Mouse (Mus musculus) layer of hippocampus, adult 11-12 months (tissue): ENCODE measurements at regions not wholly inside any gene's neighbourhood (a gene's known extent, or its start where the extent isn't known, plus 50 kb on each side); places are given as distances from the start of the nearest gene placed in this dataset.

Experiments used
- DNase-seq: peaks from one replicate; pipeline ENCODE4 v3.0.0; 2022; ENCODE audit warnings: low spot score

- DNase-seq = no peak
Observed at GRCm38 (mm10) chr4:154726636-154727045, 59.0 kb upstream of the Actrt2 start.

DNA sequence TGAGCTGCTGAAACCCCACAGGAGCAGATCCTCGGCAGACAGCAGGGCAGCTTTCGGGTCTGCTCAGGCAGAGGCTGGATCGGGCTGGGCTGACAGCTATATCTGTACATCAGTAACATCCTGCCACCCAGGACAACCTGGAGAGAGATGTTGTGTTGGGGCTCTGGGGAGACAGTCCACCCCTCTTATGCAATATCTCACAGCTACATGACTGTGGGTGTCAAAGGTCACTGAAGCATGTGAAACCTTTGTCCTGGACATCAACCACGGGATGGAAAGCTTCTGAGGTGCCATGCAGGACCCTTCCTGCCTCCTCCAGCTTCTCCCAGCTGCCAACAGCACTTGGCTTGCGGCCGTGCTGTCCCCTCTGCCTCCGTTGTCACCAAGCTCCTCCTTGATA, 60.3 kb upstream of the Actrt2 start:
- no peak for DNase-seq

DNA sequence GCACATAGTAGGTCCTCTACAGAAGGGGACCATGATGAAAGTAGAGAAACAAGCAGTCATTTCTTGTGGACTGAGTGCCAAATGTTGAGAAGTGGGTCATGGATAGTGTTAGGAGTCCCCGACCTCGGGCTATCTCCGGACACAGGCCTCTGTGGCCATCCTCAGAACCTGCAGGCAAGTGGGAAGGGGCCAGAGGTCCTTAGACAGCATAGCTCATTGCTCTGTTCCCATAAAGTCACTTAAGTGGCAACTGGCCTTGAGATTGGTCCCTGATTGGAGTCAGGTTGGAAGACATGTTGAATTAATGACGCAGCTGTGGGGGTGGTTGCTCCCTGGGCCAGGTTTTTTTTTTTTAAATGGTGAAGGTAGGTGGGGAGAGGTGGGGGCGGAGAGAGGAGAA, 63.0 kb upstream of the Actrt2 start:
- DNase-seq = no peak

- no peak for DNase-seq
Observed at GRCm38 (mm10) chr4:154731345-154731744, 63.7 kb upstream of the Actrt2 start.

DNA sequence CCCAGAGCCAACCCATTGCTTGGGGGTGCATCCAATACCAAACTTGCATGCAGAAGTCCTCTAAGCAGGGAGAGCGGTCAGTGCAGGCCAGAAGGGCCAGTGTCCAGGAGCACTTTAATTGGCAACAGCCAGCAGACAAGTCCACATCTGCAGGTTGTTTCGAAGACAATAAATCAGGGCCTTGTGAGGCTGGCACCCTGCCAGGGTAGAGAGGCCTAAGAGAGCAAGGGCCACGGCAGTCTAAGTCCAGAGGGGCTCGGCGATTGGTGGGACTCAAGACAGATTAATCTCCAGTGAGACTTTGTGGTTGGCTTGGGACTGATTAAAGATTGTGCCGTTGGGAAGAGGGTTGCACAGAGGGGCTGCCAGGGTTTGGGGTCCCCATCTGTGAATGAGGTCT, 68.4 kb upstream of the Actrt2 start:
- DNase-seq = no peak

DNA sequence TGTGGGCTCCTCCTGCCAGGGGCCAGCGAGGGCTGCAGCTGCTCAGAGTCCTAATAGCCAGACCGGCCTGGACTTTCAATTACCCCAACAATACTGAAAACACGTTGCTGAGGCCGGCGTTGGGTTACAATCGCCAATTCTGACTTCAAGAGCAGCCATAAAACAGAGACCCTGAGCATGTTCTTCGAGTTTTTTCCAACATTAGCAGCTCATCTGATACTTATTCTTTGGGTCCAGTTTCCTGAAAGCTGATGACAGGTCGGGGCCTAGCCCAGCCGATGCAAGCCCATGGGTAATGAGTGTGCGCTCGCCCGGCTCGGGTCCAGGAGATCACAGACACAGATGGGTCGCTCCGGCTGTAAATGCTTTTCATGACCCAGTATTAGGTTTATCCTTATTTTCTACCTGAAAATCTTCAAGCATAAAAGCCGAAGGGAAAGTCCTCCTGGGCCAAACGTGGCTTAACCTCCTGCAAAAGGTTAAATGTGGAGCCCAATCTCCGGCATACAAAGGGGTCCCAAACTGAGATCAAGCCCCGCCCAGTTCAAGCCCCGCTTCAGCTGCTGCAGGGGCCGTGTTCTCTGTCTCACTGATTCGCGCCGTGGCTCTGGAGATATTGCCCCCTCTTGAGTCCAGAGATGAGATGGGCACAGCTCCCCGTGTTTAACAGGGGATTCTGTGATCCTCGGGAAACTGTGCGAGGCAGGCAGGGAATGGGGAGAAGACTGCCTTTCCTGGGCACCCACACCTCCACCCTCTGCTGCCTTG, 73.6 kb upstream of the Actrt2 start:
- no peak for DNase-seq

DNA sequence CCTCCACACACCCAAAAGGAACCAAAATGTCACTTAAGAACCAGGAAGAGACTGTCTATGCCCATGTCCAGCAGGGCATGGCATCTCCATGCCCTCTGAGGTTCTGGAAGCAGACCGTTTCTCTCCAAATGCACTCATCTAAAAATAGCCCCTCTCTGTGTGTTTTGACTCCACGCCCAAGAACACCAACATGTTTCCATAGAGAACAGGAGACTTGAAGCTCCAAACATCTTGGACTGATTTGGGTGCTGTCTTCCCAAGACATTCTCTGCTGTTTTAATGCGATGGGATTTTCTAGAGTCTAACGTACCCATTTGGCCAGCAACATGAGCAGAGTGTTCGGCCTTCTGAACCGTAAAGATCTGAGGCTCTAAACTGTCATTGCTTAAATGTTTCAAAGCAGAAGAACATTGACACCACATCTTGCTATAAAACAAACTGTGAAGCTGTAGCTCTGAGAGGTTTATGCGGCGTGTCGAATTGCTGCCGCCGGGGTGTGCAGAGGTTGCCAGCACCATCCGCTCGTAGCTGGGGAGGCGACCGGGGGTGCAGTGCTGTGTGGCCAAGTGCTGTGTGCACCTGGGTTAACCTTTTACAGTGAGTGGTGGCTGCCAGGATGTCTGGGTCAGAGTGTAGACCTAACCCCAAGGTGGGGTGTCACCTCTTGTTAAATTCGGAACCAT, 78.8 kb upstream of the Actrt2 start:
- no peak for DNase-seq

GRCm38 (mm10) chr4:154747006-154747343, 79.3 kb upstream of the Actrt2 start:
- no peak for DNase-seq

- DNase-seq = peak; percentile 11
Observed at GRCm38 (mm10) chr4:154749160-154749559, 81.5 kb upstream of the Actrt2 start.

- DNase-seq = no peak
Observed at GRCm38 (mm10) chr4:154749996-154750395, 82.3 kb upstream of the Actrt2 start.

DNA sequence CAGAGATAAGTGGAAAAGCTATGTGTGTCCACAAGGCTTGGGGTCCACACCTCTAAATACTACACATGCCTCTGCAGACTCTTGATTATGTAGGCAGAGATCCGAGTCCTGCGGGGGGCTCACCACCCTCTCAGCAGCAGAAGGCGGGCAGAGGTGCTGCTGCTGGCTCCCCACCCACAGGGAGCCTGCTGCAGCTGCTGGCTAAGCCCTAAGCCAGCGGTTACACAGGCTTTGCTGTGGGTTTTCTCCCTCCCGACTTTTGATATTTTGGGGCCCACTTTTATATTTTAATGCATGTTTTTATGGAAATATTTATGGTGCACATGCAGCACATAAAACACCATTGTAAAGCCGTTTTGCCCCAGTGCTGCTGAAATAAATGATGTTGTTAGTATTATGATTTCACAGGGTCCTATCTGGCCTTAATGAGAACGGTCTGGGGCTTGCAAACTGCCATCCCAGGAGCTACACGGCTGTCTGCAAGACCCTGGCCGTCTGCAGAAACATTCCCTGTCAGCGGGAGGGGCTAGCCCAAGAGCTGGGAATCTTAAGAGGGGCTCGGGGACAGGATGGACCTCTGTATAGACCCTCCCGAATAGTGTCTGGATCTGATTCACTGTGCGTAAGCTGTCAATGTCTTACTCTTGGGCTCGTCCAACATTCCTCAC, 82.9 kb upstream of the Actrt2 start:
- no peak for DNase-seq

GRCm38 (mm10) chr4:154754445-154754844, 82.8 kb upstream of the Ttc34 start:
- no peak for DNase-seq

- no peak for DNase-seq
Observed at GRCm38 (mm10) chr4:154756740-154757446, 80.4 kb upstream of the Ttc34 start.

GRCm38 (mm10) chr4:154759881-154760280, 77.4 kb upstream of the Ttc34 start:
- DNase-seq = no peak

DNA sequence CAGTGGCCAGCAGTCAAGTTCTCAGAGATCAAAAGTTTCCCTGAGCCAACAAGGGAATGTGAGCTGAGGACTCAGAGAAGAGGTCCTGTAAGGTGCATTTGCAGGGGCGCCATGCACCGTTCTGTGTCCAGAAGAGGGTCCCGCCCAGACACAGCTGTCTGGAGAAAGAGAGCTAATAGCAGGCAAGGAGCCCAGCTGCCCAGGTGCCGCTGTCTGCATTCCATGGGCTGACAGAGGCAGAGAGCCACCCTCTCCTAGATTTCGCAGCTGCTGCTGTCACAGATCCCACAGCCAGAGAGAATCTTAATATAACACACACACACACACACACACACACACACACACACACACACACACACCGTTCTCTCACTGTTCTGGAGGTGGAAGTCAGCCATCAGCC, 73.0 kb upstream of the Ttc34 start:
- DNase-seq = no peak

DNA sequence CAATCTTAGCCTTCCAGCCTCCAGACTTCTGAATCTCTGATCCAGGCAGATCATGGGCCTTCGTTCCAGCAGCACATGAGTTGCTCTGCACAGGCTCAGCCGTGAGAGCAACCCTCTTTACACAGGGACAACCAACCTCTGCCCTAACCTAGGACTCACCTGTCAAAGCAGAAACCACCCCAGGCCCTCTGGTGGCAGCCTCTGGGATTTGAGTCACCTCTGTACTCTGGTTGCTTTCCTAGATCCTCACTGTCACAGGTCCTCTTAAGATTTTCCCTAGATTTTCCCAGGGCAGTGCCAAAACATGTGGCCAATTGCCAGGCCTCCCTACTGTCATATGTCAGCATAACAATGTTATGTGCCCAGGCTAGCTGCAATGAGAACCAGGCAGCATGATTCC, 71.1 kb upstream of the Ttc34 start:
- no peak for DNase-seq

DNA sequence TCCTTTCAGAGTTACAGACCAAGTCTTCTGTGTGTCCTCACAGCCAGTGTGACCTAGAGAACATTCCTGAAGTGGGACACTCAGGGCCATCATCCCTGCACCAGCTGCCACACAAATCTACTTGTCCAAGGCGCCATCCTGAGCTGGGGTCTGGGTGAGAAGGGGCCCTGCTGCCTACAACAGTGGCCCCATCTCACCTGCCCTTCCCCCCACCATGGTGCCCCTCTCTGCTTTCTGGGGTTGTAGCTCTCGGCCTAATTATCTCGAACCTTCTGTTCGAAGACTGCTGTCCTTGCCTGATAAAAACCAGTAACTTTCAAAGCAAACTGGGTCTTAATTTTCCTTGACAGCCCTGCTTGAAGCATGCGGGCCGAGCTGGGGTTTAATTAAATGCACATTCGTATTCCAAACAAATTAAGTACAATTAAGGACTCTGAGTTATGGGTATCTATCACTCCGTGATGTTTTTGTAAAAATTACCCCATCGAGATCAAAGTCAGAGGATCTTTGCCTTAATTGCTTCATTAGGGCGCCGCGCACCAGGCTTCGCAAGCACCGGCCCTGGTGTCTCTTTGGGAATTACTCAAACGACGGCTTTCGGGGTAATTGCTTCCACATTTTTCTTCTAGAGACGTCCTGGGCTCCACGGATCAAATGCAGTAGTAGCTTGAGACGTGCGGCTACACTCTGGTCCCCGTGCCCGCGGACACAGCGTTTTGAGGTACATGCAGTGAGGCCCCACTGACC, 65.8 kb upstream of the Ttc34 start:
- no peak for DNase-seq

- DNase-seq = no peak
Observed at GRCm38 (mm10) chr4:154772077-154772462, 65.2 kb upstream of the Ttc34 start.

- DNase-seq = no peak
Observed at GRCm38 (mm10) chr4:154773830-154774229, 63.4 kb upstream of the Ttc34 start.

DNA sequence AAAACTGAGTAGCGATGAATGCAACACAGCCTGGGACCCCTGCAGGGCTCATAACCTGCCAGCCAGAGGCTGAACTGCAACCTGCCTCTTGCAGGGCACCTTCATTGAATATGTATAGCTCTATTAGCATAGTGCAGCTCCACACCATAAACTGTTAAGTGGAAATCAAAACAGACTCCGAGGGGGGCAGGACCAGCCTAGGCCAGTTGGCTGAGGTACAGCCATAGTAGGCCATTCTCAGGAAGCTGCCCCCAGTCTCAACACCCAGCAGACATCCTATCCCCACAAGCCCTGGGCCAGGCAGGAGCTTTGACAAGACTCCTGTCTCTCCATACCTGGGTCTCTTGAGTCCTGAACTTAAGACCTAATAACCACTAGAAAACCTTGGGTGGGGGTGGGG, 62.9 kb upstream of the Ttc34 start:
- DNase-seq = no peak

DNA sequence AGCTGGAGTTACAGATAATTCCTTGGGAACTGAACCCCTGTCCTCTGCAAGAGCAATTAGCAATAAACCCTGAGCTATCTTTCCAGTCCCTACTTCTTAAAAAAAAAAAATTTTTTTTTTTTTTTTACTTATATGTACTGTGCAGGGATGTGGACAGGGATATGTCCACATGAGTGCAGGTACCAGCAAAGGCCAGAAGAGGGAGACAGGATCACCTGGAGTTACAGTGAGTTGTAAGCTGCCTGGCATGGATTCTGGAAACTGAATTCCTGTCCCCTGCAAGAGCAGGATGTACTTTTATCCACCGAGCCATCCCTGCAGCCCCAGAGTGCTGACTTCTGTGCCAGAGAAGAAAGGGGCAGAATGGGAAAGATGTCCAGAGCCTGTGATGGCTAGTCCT, 58.4 kb upstream of the Ttc34 start:
- DNase-seq = no peak

DNA sequence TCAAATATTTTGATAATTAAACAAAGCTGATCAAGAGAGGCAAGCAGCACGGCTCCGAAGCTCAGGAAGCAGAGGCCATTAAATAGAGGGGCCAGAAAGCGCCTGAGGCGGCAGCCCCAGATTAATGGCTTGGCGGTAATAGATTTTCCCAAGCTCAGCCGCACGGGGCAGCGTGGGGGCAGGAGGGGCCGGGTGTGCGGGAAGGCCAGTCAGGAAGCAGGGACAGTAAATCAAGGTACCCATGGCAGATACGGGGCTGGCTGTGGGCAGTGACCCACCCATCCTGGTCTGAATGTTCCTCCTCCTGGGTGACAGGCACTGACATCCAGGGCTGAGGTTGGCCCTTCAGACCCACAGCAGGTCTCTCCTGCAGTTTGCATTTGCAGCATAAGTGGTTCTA, 55.9 kb upstream of the Ttc34 start:
- no peak for DNase-seq
